In the genomic region with DNA sequence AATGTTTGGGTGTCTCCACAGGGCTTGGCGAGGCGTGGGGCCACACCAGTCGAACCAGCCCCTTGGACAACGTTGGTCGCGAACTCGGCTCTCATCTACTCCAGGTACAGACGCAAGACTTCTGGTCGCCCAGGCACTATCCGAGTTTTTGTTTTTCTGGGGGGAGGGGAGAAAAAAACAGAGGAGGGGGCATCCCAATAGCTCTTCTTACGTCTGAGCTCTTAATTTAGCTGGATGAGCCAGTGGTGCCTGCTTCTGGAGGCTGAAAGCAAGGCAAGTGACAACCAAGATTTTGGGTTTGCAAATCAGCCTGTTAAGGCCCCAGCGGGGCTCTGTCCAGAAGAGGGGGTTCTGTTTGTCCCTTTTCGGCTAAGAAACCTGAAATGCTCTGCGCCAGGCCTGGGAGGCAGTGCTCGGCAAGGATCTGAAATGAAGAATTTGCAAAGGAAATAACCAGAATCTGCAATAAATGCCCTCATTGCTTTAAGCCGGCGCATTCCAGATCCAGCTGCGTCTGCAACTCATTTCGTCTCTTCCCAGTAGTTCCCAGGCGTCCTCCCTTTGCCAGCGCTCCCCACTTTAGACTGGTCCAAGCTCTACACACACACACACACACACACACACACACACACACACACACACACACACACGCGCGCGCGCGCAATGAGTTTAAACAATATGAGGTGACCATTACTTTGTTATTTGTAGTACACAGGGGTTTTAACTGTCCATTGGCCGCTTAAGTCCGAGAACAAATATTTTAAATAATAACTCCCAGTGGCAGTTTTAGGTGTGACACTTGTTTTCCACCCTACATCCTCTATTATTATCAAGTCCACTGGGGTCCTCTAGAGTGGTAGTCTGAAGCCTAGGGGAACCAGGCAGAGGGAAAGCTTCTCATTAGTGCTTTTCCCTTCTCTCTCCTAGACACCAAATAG, we compare ENCODE assay signal across 12 mouse cellular contexts. TPM values are rescaled to one million over a fixed set of nuclear protein-coding genes. Genes with fewer than 3 reads are reported as not detected.
A peak's percentile ranks its signal among the peaks of the same experiment; 100 is the strongest.
DNase-seq lines count a peak whose midpoint lies in the region; ATAC-seq and TF ChIP-seq lines count a peak whose summit lies in the region.
"Had no signal": no experiment of that assay in that cellular context is flagged by ENCODE, and none has a peak within 500 bp of the region (broad histone marks: within the 10 kb centered on the region; RNA-seq: fewer than 3 reads in every experiment).

No protein-coding gene starts in this region.

- no peaks in the 10 kb centered on the region for H3K9me3 ChIP-seq in hindbrain, embryonic 10.5 days
- no peaks in the 10 kb centered on the region for H3K9me3 ChIP-seq in hindbrain, embryonic 12.5 days (replicated peaks)
- no peaks in the 10 kb centered on the region for H3K9me3 ChIP-seq in E14TG2a.4 (ENCODE audit: low read length)
- H3K9me3 ChIP-seq in embryonic facial prominence, embryonic 13.5 days = no peaks in the 10 kb centered on the region
- no peaks in the 10 kb centered on the region for H3K9me3 ChIP-seq in limb, embryonic 11.5 days (ENCODE audit: control insufficient read depth, low read length)
- H3K9me3 ChIP-seq: lung, embryonic 15.5 days had no signal

- H3K36me3 ChIP-seq in hindbrain, embryonic 10.5 days = no peaks in the 10 kb centered on the region
- no peaks in the 10 kb centered on the region for H3K36me3 ChIP-seq in hindbrain, embryonic 12.5 days
- no peaks in the 10 kb centered on the region for H3K36me3 ChIP-seq in E14TG2a.4 (ENCODE audit: insufficient read depth, low read length)
- no peaks in the 10 kb centered on the region for H3K36me3 ChIP-seq in embryonic facial prominence, embryonic 13.5 days
- no peaks in the 10 kb centered on the region for H3K36me3 ChIP-seq in limb, embryonic 11.5 days (ENCODE audit: control insufficient read depth, insufficient read depth, low read length)
- H3K36me3 ChIP-seq: lung, embryonic 15.5 days had no signal

- no peak overlapping the region for H3K9ac ChIP-seq in hindbrain, embryonic 12.5 days
- H3K9ac ChIP-seq in embryonic facial prominence, embryonic 13.5 days = 0 out of 2 replicates have a peak overlapping the region, but pooled peaks have one; percentile 0
- no peak overlapping the region for H3K9ac ChIP-seq in limb, embryonic 11.5 days (ENCODE audit: low read length)
- H3K9ac ChIP-seq: lung, embryonic 15.5 days had no signal

- no peak for ATAC-seq in hindbrain, embryonic 12.5 days (ENCODE audit: low FRiP score)
- ATAC-seq in embryonic facial prominence, embryonic 13.5 days (ENCODE audit: insufficient number of reproducible peaks, insufficient read depth, low FRiP score, low TSS enrichment, low read depth) = 0 out of 2 replicates have a peak, but pooled peaks have one; percentile 34
- 0 out of 2 replicates have a peak, but pooled peaks have one; percentile 16 for ATAC-seq in limb, embryonic 11.5 days (ENCODE audit: insufficient number of reproducible peaks, low FRiP score, low TSS enrichment, low read depth)
- ATAC-seq in frontal cortex, adult (ENCODE audit: low TSS enrichment) = no peak

- no peak for TF ChIP-seq CTCF in E14TG2a.4 (conservative IDR thresholded peaks at IDR 0.05; ENCODE audit: low read length)

- peaks cover 100% of the 10 kb centered on the region for H3K27me3 ChIP-seq in hindbrain, embryonic 10.5 days (ENCODE audit: insufficient read depth, poor library complexity, severe bottlenecking)
- H3K27me3 ChIP-seq in hindbrain, embryonic 12.5 days = peaks cover 94% of the 10 kb centered on the region
- H3K27me3 ChIP-seq in E14TG2a.4 (ENCODE audit: insufficient read depth, low read length) = peaks cover 98% of the 10 kb centered on the region
- peaks cover 97% of the 10 kb centered on the region for H3K27me3 ChIP-seq in embryonic facial prominence, embryonic 13.5 days
- peaks cover 93% of the 10 kb centered on the region for H3K27me3 ChIP-seq in limb, embryonic 11.5 days (ENCODE audit: control insufficient read depth, insufficient read depth, low read length)

- H3K4me1 ChIP-seq in hindbrain, embryonic 10.5 days (replicated peaks) = peaks cover 23% of the 10 kb centered on the region
- peaks cover 7% of the 10 kb centered on the region; the same call in 1 of the 2 replicates for H3K4me1 ChIP-seq in hindbrain, embryonic 12.5 days
- peaks cover 42% of the 10 kb centered on the region for H3K4me1 ChIP-seq in E14TG2a.4 (replicated peaks; ENCODE audit: low read depth, low read length)
- H3K4me1 ChIP-seq in embryonic facial prominence, embryonic 13.5 days = peaks cover 22% of the 10 kb centered on the region
- H3K4me1 ChIP-seq in limb, embryonic 11.5 days (ENCODE audit: control insufficient read depth, insufficient read depth, low read length) = no peaks in the 10 kb centered on the region

- no peak overlapping the region for H3K27ac ChIP-seq in hindbrain, embryonic 10.5 days
- H3K27ac ChIP-seq in hindbrain, embryonic 12.5 days = no peak overlapping the region
- no peak overlapping the region for H3K27ac ChIP-seq in embryonic facial prominence, embryonic 13.5 days
- H3K27ac ChIP-seq in limb, embryonic 11.5 days (replicated peaks; ENCODE audit: low read depth, low read length) = no peak overlapping the region
- H3K27ac ChIP-seq: lung, embryonic 15.5 days had no signal

- no peak overlapping the region for H3K4me2 ChIP-seq in hindbrain, embryonic 12.5 days (replicated peaks)
- peak overlapping the region; percentile 33 for H3K4me2 ChIP-seq in embryonic facial prominence, embryonic 13.5 days
- H3K4me2 ChIP-seq in limb, embryonic 11.5 days (ENCODE audit: low read depth, severe bottlenecking) = no peak overlapping the region; the same call in 1 of the 2 replicates
- H3K4me2 ChIP-seq: lung, embryonic 15.5 days had no signal

- DNase-seq in hindbrain, embryonic 10.5 days (ENCODE audit: low spot score) = peak; percentile 50
- peak; percentile 53 for DNase-seq in limb, embryonic 11.5 days (ENCODE audit: low spot score)
- no peak for DNase-seq in spleen, postnatal 4 days (ENCODE audit: low spot score in 2 of 2)
- DNase-seq in cerebellum, adult 8-10 months = no peak
- DNase-seq: adrenal gland, adult 2 months; gastrocnemius, postnatal 10 days had no signal

- 3% methylated on average over 29 of the region's 29 CpGs for whole genome bisulfite sequencing in hindbrain, embryonic 10.5 days
- WGBS in hindbrain, embryonic 12.5 days = 5% methylated on average over 29 of the region's 29 CpGs
- WGBS in embryonic facial prominence, embryonic 13.5 days = 2% methylated on average over 29 of the region's 29 CpGs
- 5% methylated on average over 29 of the region's 29 CpGs for WGBS in limb, embryonic 11.5 days

- H3K4me3 ChIP-seq in hindbrain, embryonic 10.5 days = no peak overlapping the region
- no peak overlapping the region for H3K4me3 ChIP-seq in hindbrain, embryonic 12.5 days
- H3K4me3 ChIP-seq in E14TG2a.4 (replicated peaks; ENCODE audit: low read length) = peak overlapping the region; percentile 50
- peak overlapping the region; percentile 13; the same call in 1 of the 2 replicates for H3K4me3 ChIP-seq in embryonic facial prominence, embryonic 13.5 days
- H3K4me3 ChIP-seq in limb, embryonic 11.5 days (ENCODE audit: low read depth, low read length) = no peak overlapping the region
- H3K4me3 ChIP-seq: lung, embryonic 15.5 days had no signal

RNA-seq across cellular contexts. Expression of a gene that starts 10.5 kb away (rescaled TPM):
- polyA plus RNA-seq in hindbrain, embryonic 10.5 days (2016; fragmentation: Nextera tagmentation; extraction: Ambion mirVana) = 0.82 and 0.90 TPM in 2 replicates
- 1.1 TPM in 2 replicates for polyA plus RNA-seq in hindbrain, embryonic 12.5 days (2016; fragmentation: Nextera tagmentation; extraction: Ambion mirVana)
- 1.6 and 3.2 TPM in 2 replicates for polyA plus RNA-seq in embryonic facial prominence, embryonic 13.5 days (2015; fragmentation: Nextera tagmentation; extraction: Ambion mirVana)
- polyA plus RNA-seq in limb, embryonic 11.5 days (2014; fragmentation: Nextera tagmentation; extraction: Ambion mirVana) = 0.49 and 1.1 TPM in 2 replicates
- polyA plus RNA-seq: adrenal gland, adult 2 months; heart, embryonic 14.5 days; lung, embryonic 15.5 days had no signal

Comparison
In these comparisons a context has a peak if more than half of its experiments do, and no peak if none do; other contexts are left out.
1. DNase-seq: peak in hindbrain, embryonic 10.5 days (single experiment) and limb, embryonic 11.5 days (single experiment); none in spleen, postnatal 4 days (0 of 2) and cerebellum, adult 8-10 months (single experiment).
2. H3K4me3 ChIP-seq: peak in E14TG2a.4 (single experiment) and embryonic facial prominence, embryonic 13.5 days (single experiment); none in hindbrain, embryonic 10.5 days (single experiment), hindbrain, embryonic 12.5 days (single experiment) and limb, embryonic 11.5 days (single experiment).
3. ATAC-seq: peak in embryonic facial prominence, embryonic 13.5 days (single experiment) and limb, embryonic 11.5 days (single experiment); none in hindbrain, embryonic 12.5 days (single experiment) and frontal cortex, adult (single experiment).